Mouse (Mus musculus): ENCODE data around the gene Hbp1.

Hbp1 gene

GRCm38 (mm10) chr12:31950659-31951031 lies 310 bp upstream of the Hbp1 start:
- DNase-seq (ENCODE audit: low spot score) = no peak

GRCm38 (mm10) chr12:31949193-31949741 lies 1.1 kb downstream of the Hbp1 start:
- peak; percentile 93 for DNase-seq (ENCODE audit: low spot score)

- no peak for DNase-seq (ENCODE audit: low spot score)
Measured at GRCm38 (mm10) chr12:31948101-31949000, 2.0 kb downstream of the Hbp1 start.

DNA sequence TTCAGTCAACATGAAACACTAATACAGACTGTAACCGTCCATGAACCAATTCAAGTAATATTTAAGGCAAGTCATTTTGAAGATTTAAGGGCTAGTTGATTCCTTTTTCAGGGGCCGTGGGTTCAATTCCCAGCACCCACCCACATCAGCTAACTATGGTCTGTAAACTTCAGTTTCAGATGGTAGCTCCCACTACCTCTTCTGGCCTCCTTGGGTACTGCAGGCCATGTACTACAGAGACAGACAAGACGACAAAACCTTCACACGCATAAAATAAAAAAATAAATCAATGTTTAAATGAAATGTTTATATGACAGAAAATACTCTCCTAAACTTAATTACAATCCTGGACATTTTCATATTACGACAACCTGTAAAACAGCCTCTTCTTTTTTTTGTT lies 2.9 kb downstream of the Hbp1 start:
- no peak for DNase-seq (ENCODE audit: low spot score)

DNA sequence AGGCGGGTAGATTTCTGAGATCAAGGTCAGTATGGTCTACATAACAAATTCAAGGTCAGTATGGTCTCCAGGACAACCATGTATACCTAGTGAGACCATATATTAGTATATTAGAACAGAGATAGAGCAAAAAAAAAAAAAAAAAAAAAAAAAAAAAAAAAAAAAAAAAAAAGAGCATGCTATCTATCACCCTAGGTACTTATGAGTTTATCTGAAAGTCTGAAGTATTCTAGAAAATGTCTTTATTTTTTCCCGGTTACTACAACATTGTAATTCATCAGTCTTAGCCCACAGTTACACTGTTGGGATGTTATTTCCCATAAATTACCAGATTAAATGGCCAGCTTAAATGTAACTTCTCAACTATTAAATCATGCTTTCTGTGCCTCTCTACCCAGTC lies 5.9 kb downstream of the Hbp1 start:
- no peak for DNase-seq (ENCODE audit: low spot score)

DNA sequence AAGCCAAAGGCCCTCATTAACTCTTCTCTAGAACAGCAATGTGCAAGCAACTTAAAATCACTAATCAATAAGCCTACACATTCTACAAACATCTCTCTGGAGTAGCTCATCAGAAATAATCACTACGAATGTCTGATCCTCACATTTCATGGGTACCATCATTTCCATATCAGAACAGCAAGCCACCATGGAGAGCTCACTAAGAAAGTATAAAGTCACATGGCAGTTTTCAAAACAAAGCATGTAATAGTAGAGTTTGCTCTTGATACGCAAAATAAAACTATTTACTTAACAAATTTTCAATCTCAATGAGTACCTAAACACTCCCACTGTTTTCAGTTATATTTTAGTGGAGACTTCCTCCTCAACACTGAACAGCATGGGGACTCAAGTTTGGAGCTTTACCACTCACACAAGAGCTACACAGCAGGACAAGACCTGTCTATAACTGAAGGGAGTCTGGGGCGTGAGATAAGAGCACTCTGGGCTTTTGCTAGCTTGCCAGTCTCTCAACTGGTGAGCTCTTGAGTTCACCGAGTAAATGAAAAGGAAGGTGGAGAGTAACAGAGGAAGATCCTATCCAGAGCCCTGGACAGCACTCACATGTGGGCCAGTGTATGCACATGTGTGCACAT lies 7.2 kb downstream of the Hbp1 start:
- no peak for DNase-seq (ENCODE audit: low spot score)

- no peak for DNase-seq (ENCODE audit: low spot score)
Measured at GRCm38 (mm10) chr12:31939026-31939425, 11.3 kb downstream of the Hbp1 start.

GRCm38 (mm10) chr12:31938391-31938997 lies 11.8 kb downstream of the Hbp1 start:
- DNase-seq (ENCODE audit: low spot score) = no peak

- DNase-seq (ENCODE audit: low spot score) = no peak
Measured at GRCm38 (mm10) chr12:31937613-31938012, 12.7 kb downstream of the Hbp1 start.

DNA sequence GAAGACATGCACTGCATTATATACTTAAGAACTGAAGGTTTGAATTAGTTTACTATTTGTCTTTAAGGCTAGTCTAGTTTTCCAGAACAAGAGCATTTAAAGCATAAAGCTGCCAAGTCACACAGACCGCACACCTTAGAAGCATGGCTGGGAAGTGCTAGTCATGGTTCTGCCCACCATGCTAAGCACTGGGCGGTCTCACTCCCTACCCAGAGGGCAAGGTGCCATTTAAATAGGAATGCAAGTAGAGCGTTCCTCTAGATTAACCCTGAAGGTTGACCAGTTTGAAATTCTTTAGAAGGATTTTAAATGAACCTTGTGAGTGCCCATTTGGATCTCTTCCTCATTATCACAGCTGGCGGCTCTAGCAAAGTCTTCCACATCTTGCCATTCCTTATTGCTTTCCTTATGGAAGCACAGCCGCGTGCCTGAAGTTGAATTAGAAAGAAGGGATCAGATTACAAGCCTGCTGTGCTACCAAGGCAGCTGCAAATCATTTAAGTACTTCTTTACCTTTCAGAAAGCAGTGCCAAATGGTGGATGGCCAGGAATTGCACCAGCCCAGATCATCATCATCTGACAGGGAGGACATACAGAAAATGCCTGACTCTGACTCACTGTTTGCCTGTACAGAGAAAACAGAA lies 13.6 kb downstream of the Hbp1 start:
- no peak for DNase-seq (ENCODE audit: low spot score)

- no peak for DNase-seq (ENCODE audit: low spot score)
Measured at GRCm38 (mm10) chr12:31931818-31932217, 18.5 kb downstream of the Hbp1 start.

GRCm38 (mm10) chr12:31928498-31928897 lies 21.8 kb downstream of the Hbp1 start:
- no peak for DNase-seq (ENCODE audit: low spot score)

DNA sequence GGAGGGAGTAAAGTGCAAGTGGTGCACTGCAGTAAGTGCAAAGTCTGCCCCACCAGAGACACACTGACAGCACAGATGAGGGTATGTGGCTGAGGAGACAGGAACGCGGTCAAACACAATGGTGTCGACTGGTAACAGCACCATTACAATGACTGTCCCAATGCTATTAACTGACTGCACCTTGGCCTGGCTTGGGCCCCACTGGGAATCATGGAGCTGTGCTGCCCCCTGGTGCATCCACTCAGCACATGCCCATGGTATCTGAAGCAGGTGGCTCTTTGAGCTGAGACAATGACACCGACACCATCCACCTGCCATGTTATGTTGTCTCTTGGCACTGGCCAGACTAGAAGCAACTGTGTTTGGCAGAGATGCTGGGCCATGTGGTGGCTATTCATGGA lies 23.7 kb downstream of the Hbp1 start:
- no peak for DNase-seq (ENCODE audit: low spot score)

DNA sequence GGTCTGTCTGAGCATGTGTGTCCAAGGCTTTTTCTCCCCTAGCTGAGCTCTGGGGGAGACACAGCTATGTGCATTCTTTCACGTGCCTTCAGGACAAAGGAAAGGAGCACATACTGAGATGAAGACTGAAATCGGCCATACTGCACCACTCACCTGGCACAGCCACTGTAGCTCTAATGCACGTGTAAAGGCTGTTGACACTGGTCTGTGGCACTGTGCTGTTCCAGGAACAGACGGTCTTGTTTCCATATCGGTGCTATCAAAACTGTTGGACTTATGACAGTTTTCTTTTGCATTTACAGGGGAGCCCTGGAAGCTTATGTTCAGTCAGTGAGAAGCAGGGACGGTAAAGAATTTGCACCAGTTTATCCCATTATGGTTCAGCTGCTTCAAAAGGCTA lies 25.0 kb downstream of the Hbp1 start:
- DNase-seq (ENCODE audit: low spot score) = no peak

GRCm38 (mm10) chr12:31924135-31924534 lies 26.2 kb downstream of the Hbp1 start:
- DNase-seq (ENCODE audit: low spot score) = no peak

GRCm38 (mm10) chr12:31920464-31921405 lies 29.6 kb downstream of the Hbp1 start:
- DNase-seq (ENCODE audit: low spot score) = no peak

DNA sequence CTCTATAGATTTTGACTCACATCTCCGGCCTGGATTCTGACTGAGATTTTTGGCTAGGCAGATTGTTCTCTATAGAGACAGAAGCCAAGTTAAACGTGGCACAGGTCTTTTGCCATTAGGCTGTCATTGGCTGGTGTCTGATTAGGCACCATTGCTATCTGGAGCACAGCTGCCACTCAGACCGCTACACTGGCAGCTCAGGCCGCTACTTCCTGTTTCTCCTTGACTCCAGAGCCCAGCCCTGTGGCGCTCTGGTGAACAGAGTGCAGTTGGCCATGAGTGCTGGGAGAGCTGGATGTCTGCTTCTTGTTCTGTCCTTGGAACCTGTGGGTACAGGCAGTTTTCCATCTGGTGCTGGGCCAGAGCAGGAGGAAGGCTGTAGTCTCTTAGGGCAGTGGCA lies 33.1 kb downstream of the Hbp1 start:
- peak; percentile 64 for DNase-seq (ENCODE audit: low spot score)

DNA sequence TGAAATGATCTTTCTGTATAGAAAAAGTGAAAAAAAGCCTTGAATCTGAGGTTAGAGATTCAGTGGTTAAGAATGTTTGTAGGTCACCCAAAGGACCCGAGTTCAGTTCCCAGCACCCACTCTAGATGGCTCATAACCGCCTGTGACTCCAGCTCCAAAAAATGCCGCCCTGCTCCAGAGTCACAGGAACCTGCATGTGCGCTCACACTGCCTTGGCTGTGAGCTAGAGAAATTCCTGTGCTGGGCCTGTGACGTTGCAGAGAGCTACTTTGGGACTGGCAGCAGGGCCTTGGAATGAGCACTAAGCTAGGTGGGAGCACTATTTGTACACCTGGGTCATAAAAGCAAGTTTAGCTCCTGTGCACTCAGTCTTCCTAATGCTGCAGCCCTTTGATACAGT lies 33.6 kb downstream of the Hbp1 start:
- DNase-seq (ENCODE audit: low spot score) = no peak

GRCm38 (mm10) chr12:31913614-31914013 lies 36.7 kb downstream of the Hbp1 start:
- no peak for DNase-seq (ENCODE audit: low spot score)

DNA sequence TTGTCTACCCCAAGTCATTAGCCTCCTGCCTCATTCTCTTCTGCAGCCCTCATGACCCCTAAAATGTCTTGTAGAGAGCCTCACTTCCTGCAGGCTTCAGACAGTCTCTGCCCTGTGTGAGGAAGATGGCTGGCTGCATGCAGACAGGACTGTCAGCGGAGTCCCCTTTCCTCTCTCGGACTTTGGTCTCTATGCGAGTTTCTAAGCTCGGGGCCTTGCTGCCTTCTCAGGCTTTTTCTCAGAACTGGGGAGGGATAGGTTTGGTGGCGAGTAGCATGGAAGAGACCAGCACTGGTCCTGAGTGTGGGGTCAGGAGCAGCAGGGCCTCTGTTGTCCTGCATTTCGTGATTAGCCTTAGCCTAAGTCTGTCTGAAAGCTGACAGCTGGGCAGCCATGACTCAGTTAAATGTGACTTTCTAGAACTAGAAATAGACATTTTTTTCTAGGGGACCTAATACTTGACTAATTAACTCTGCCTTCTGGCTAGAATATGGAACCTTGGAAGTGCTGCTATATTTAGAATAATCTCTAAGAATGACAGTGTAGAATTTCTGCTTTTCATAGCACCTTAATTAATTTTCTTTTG lies 37.3 kb downstream of the Hbp1 start:
- DNase-seq (ENCODE audit: low spot score) = no peak

- DNase-seq (ENCODE audit: low spot score) = no peak
Measured at GRCm38 (mm10) chr12:31907436-31907835, 42.9 kb downstream of the Hbp1 start.
